Mouse (Mus musculus): ENCODE data around the gene Tcf21.

- no peak for TF ChIP-seq CHD2 (IDR thresholded peaks at IDR 0.05; ENCODE audit: low read depth, low read length)
- no peak for TF ChIP-seq MAFK (IDR thresholded peaks at IDR 0.05; ENCODE audit: insufficient read depth, low read depth, low read length)
These were observed 3.7 kb downstream of the Tcf21 start for GRCm38 (mm10) chr10:22816237-22816762.

All from ES-E14 (cell line).